Mouse (Mus musculus) testis, adult 2 months (tissue): Measurements from ENCODE around the gene Lif. TPM values are rescaled to one million over a fixed set of nuclear protein-coding genes. Genes with fewer than 3 reads are reported as not detected.

ENCODE experiments used
- H3K27ac ChIP-seq: fragments of 200-500 bp; 2 replicates; pipeline ENCODE4 v1.5.1; 2012; ENCODE audit warnings: low read depth, low read length; ENCODE audit not compliant: control insufficient read depth, insufficient read depth
- H3K27me3 ChIP-seq: fragments of 200-500 bp; 2 replicates; pipeline ENCODE4 v1.6.1; 2012; ENCODE audit warnings: mild to moderate bottlenecking, low read length, moderate library complexity; ENCODE audit not compliant: control insufficient read depth, insufficient read depth
- H3K36me3 ChIP-seq: fragments of 200-500 bp; 2 replicates; pipeline ENCODE4 v1.6.1; 2012; ENCODE audit warnings: mild to moderate bottlenecking, low read length; ENCODE audit not compliant: control insufficient read depth, insufficient read depth
- H3K4me1 ChIP-seq: fragments of 200-500 bp; 2 replicates; pipeline ENCODE4 v1.6.1; 2012; ENCODE audit warnings: low read length; ENCODE audit not compliant: control insufficient read depth, insufficient read depth
- H3K4me3 ChIP-seq: fragments of 200-500 bp; 2 replicates; pipeline ENCODE4 v1.5.1; 2012; ENCODE audit warnings: low read depth, mild to moderate bottlenecking, low read length, moderate library complexity, mixed read lengths; ENCODE audit not compliant: control insufficient read depth
- CTCF ChIP-seq: fragments of 200-500 bp; IDR thresholded peaks from 2 replicates; pipeline ENCODE4 v1.5.1; 2012; ENCODE audit warnings: low read depth, mild to moderate bottlenecking, inconsistent platforms, low read length, moderate library complexity; ENCODE audit not compliant: control insufficient read depth, insufficient read depth, insufficient replicate concordance
- POLR2A ChIP-seq: fragments of 200-500 bp; IDR thresholded peaks from 2 replicates; pipeline ENCODE4 v1.6.1; 2012; ENCODE audit warnings: low read depth, mild to moderate bottlenecking, inconsistent platforms, low read length, moderate library complexity; ENCODE audit not compliant: control insufficient read depth
- polyA plus RNA-seq: library from polyadenylated mRNA; depleted of rRNA; stranded (reverse); fragments of >200 nt; gene quantifications from 2 replicates; pipeline ENCODE4 v1.2.3, GENCODE M21; 2012

The Lif gene
- polyA plus RNA-seq, 1 experiment = 0.21 TPM

DNA sequence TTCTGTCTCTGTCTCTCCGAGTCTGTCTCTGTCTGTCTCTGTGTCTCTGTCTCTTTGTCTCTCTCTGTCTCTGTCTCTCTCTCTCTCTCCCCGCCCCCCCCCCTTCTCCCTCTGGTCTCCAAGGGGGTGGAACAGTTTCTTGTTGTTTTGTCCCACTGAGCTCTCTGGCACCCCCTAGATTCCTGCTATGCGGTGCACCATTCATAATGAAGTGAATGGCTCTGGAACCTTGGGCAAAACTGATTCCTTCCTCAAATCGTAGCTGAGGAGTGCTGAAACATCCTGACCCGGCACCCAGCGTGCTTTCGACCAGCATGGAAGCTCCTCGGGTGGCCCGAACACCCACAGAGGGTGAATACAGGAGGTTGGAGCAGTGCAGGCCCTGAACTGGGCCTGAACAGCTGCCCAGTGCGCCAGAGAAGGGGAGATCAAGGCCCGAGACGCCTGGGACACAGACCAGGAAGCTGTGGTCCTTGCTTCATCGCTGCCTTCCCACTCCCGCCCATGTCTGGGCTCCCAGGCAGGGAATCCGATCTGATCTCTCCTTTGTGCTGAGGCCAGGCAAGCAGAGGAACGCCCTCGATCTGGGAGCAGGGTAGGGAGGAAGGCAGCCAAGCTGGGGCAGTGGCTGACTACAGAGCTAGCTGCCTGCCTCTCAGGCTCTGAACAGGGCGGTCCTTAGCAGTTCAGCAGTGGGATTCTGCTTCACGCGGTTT, 13.5 kb downstream of the Lif start:
- Histone ChIP-seq H3K27ac (no peak overlapping the region), H3K4me3 (no peak overlapping the region), H3K4me1 (peaks cover 18% of the 10 kb centered on the region), H3K27me3 (no peaks in the 10 kb centered on the region; the same call in 1 of the 2 replicates), H3K36me3 (no peaks in the 10 kb centered on the region)
- no peak for TF ChIP-seq POLR2A

- no peak for TF ChIP-seq CTCF
- TF ChIP-seq POLR2A = no peak
These were observed 14.2 kb downstream of the Lif start for GRCm38 (mm10) chr11:4271544-4271943.

GRCm38 (mm10) chr11:4276411-4276861, 19.1 kb downstream of the Lif start:
- H3K36me3 ChIP-seq = no peaks in the 10 kb centered on the region
- H3K27me3 ChIP-seq = no peaks in the 10 kb centered on the region
- no peak overlapping the region for H3K27ac ChIP-seq
- peaks cover 3% of the 10 kb centered on the region for H3K4me1 ChIP-seq
- H3K4me3 ChIP-seq = no peak overlapping the region
- no peak for TF ChIP-seq POLR2A
- TF ChIP-seq CTCF = no peak

More at GRCm38 (mm10) chr11:4271544-4271943, 14.2 kb downstream of the Lif start:
- Histone ChIP-seq H3K4me3 (no peak overlapping the region), H3K36me3 (no peaks in the 10 kb centered on the region), H3K27me3 (no peaks in the 10 kb centered on the region), H3K4me1 (peaks cover 14% of the 10 kb centered on the region), H3K27ac (no peak overlapping the region)

- Histone ChIP-seq H3K36me3 (no peaks in the 10 kb centered on the region), H3K27me3 (no peaks in the 10 kb centered on the region), H3K27ac (no peak overlapping the region), H3K4me3 (no peak overlapping the region), H3K4me1 (no peaks in the 10 kb centered on the region)
- TF ChIP-seq POLR2A (no peak), CTCF (no peak)
These were observed 22.6 kb downstream of the Lif start for GRCm38 (mm10) chr11:4279909-4280308.

GRCm38 (mm10) chr11:4281852-4282251, 24.5 kb downstream of the Lif start:
- TF ChIP-seq POLR2A (no peak), CTCF (no peak)
- no peak overlapping the region for H3K27ac ChIP-seq
- no peaks in the 10 kb centered on the region for H3K36me3 ChIP-seq
- H3K4me1 ChIP-seq = no peaks in the 10 kb centered on the region
- no peak overlapping the region for H3K4me3 ChIP-seq
- H3K27me3 ChIP-seq = no peaks in the 10 kb centered on the region

- H3K36me3 ChIP-seq = no peaks in the 10 kb centered on the region
- H3K27me3 ChIP-seq = no peaks in the 10 kb centered on the region
- TF ChIP-seq POLR2A (no peak), CTCF (no peak)
- H3K4me3 ChIP-seq = no peak overlapping the region
- H3K27ac ChIP-seq = no peak overlapping the region
- H3K4me1 ChIP-seq = no peaks in the 10 kb centered on the region
These were observed 26.3 kb downstream of the Lif start for GRCm38 (mm10) chr11:4283627-4284026.

DNA sequence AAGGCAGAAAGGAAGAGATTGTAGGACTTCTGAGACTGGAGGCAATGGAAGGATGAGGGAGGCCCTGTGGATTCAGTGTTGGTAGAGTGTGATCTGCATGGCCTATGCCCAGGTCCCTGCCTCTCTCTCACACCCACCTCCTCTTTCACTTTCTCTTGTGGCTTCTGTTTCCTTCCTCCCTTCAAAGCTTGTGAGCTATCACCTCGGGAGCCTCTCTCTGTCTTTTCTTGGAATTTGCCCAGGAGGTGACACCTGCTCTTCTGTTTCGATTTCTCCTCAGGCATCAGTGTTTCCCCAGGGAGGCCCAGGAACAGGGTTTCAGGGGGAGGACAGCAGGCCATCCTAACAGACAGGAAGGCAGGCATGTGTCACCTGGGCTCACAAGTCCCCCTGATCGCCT, 31.9 kb downstream of the Lif start:
- Histone ChIP-seq H3K36me3 (no peaks in the 10 kb centered on the region), H3K4me1 (peaks cover 2% of the 10 kb centered on the region; the same call in 1 of the 2 replicates), H3K27me3 (no peaks in the 10 kb centered on the region), H3K27ac (no peak overlapping the region), H3K4me3 (no peak overlapping the region)
- TF ChIP-seq CTCF (no peak), POLR2A (no peak)
